Mouse (Mus musculus): ENCODE measurements around the gene Edf1.
A peak's percentile ranks its signal among the peaks of the same experiment; 100 is the strongest.

Edf1 gene

DNA sequence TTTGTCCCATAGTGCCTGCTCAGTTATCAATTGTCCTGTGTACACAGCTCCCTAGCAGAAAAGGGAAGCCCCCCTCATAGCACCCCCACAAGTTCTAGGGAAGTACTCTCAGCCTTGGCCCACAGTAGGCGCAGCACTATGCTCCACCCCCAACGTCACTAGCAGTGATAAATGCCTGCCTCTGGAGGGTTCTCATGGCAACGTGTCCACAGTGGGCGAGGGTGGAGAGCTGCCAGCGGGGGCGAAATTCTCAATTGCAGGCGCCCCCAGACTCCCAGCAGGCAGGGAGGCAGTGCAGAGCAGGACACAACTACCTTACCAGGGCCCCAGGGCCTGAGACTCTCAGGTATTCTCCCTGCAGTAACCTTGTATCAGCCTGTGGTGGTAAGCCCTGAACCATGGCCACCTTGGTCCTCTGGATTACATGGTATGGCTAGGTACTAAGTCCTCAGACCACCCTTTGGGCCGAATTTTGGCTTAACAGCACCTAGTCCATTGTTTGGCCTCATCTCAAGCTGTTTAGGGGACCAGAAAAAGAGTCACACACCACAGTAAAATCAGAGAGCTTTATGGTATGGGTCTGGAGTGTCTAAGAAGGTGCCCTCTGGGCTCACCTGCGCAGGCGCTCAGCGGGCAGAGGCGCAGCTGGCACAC, 24.9 kb downstream of the Edf1 start:
- DNase-seq (ENCODE audit: low spot score) = no peak

- DNase-seq (ENCODE audit: low spot score) = no peak
Measured at GRCm38 (mm10) chr2:25583120-25583481, 25.5 kb downstream of the Edf1 start.

GRCm38 (mm10) chr2:25583571-25583970, 25.9 kb downstream of the Edf1 start:
- DNase-seq (ENCODE audit: low spot score) = no peak

DNA sequence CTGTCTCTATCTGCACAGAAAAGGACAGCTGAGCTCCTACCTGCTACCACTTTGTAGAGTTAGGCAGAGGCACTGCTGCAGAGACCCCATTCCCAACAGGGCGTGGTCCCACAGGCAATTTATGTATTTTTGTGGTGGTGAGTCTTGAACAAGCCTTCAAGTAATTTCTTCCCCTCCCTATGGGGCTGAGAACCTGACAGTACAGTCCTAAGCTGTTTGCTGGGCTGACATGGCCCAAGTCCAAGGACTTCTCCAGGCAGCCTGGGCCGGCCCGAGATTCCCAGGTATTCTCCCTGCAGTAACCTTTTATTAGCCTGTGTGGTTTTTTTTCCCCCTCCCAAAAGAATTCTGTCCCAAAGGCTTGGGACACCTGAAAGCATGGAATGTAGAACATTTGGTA, 26.5 kb downstream of the Edf1 start:
- DNase-seq (ENCODE audit: low spot score) = no peak

DNA sequence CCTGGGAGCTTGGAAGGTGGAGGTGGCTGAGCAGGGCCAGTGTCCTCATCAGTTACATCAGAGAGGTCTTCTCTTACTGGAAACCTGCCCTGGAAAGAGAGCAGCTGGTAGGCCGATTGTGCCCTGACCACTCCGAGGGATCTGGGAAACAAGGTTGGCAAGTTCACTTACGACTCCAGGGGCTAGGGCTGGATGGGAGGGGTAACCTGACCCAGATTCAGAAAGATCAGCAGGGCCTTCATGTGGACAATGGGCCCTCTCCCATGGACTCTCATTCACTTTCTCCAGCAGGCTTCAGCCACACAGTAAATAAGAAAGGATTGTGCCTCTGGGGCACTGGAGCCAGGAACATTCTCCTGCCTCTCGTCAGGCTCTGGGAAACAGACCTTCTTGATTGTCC, 27.2 kb downstream of the Edf1 start:
- no peak for DNase-seq (ENCODE audit: low spot score)

GRCm38 (mm10) chr2:25585601-25586000, 28.0 kb downstream of the Edf1 start:
- DNase-seq (ENCODE audit: low spot score) = no peak

GRCm38 (mm10) chr2:25587290-25587689, 29.6 kb downstream of the Edf1 start:
- DNase-seq (ENCODE audit: low spot score) = no peak

DNA sequence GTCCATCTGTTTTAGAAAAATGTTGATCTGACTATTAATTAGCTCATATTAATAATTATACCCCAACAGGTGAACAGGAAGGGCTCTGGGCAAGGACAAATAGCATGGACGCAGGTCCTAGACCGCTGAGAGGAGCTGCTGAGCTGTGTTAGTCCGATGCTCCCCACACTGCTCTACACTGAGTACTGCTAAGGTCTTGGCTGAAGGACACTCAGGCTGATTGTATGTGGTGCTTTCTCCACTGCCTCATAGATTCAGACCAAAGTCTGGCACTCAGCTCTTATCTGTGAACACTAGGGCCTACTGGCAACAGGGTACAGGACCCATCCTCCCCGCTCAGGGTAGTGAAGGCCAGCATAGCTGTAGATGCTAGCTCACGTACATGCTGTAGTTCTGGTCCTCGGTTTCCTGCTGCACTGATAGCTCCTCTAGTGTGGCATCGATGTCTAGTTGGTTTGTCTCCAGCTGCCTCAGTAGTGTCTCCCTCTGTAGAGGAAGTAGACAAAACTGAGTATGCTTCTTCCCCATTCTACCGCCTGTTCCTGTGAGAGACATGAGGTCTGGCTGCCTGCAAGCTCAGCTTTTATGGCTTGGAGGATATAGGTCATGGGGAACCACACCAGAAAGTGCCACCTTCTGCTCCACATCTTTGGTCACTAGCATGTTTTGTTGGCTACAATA, 30.7 kb downstream of the Edf1 start:
- DNase-seq (ENCODE audit: low spot score) = no peak

DNA sequence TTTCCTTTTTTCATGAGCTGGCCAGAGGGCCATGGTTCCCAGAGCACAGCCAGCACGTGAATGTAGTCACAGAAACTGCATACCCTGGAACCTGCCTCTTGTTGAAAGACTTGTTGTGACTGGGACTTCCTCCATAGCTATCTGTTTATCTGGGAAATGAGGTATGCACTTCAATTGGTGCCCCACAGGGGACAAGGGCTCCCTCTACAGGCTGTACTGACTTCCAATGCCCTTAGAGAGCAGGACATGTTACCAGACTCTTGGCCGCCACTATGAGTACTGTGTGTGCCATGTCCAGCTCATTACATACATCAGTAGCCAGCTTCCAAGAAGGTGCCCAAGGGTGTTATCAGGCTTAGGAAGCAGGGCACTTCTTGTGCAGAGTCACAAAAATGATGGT, 34.2 kb downstream of the Edf1 start:
- DNase-seq (ENCODE audit: low spot score) = no peak

DNA sequence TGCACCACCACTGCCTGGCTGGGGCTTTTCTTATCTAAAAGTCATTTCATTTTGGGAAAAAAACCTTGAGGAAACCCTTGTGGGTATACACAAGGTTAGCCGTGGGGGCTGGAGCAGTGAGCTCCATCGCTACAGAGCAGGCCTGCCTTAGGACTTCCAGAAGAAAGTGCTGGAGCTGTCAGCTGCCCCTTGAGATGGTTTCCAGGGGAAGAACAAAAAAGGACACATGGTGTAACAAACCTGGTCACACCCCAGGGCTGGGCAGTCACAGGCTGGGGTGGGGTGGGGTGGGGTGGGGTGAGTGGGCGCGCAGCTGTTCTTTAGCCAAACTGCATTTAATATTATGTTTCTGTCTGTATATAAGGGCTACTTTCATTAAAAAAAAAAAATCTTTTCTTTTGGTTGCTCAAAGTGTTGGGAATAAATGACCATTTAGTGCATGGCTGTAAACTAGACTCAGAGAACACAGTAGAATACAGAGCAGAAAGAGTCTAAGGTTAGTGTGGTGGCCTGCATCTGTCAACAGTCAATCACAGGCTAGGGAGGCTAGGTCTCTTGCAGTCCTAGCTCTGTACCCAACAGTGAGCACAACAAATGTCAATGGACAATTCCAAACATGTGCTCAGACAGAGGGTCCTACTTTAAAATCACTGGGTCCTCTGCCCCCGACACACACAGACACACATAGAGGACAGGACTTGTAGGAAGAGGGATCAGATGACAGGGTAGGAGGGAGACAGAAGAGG, 39.3 kb downstream of the Edf1 start:
- DNase-seq (ENCODE audit: low spot score) = no peak

DNA sequence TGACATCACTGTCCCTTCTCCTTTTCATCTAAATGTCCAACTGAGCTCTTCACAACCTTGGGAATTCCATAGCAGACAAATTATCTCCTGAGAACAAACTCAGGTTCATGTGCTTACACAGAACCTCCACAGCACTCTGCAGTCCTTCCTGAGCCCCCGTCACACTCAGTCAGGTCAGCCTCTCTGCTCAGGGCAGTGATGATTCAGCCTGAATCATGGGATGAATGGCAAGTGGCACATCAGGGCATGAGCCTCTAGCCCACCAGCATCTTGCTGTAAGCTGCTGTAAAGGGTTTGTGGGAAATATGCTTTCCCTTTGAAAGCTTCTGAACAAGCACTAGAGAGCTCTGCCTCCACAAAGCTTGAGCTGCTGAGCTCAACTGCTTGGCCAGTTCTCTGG, 41.1 kb downstream of the Edf1 start:
- no peak for DNase-seq (ENCODE audit: low spot score)

- peak; percentile 57 for DNase-seq (ENCODE audit: low spot score)
Measured at GRCm38 (mm10) chr2:25600037-25600436, 42.4 kb downstream of the Edf1 start.

DNA sequence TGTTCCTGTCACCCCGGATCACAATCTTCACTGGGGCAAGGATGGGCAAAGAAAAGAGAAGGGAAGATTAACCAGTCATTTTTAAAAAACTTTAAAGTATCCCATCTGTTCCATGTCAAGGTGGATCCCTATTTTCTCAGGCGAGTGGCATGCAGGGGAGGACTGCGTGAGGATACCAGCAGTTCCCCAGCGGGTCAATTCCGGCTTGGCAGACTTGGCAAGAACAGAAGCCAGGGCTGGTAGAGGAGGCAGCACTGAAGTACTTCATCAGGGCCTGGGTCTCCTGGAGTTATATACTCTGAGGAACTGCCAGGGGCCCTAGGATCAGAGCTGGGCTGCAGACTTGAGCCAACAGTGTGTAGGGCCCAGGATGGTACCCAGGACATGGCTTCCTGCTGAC, 44.9 kb downstream of the Edf1 start:
- DNase-seq (ENCODE audit: low spot score) = no peak

GRCm38 (mm10) chr2:25607761-25608622, 50.3 kb downstream of the Edf1 start, which contains the start of gene Rabl6:
Gene Rabl6, minus strand, starts transcription at chr2:25608521.
- peak; percentile 87 for DNase-seq (ENCODE audit: low spot score)

GRCm38 (mm10) chr2:25608671-25609070, 51.0 kb downstream of the Edf1 start:
- DNase-seq (ENCODE audit: low spot score) = no peak

Measured in yolk sac, embryonic 10.5 days (tissue).